Mouse (Mus musculus): ENCODE measurements at regions not wholly inside any gene's neighbourhood (a gene's known extent, or its start where the extent isn't known, plus 50 kb on each side); places are given as distances from the start of the nearest gene placed in this dataset.
A peak's percentile ranks its signal among the peaks of the same experiment; 100 is the strongest.

DNA sequence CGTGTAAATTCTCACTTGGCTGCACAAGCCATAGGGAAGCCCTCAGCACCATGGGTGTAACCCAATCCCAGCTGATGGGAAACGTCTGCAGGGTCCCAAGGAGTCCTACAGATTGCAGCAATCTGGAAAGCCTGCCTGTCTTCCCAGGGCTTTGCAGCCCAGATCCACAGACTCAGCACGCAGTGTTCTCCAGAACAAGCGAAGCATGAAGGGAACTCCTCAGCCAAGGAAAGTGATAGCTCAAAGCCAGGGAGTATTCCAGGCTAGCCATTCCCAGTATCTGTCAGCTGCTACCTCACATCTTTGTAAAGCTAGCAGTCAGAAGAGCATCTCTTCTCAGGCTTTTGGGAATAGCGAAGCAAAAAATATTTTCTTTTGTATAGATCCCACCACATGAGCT, 368.5 kb downstream of the Tns1 start:
- TF ChIP-seq CTCF (IDR thresholded peaks at IDR 0.05; ENCODE audit: low read depth): no peak
- Histone ChIP-seq H3K36me3 (ENCODE audit: insufficient read depth) (no peaks in the 10 kb centered on the region), H3K4me1 (ENCODE audit: insufficient read depth) (no peaks in the 10 kb centered on the region), H3K4me3 (ENCODE audit: low read depth, low read length) (no peak overlapping the region), H3K27ac (ENCODE audit: low read depth) (no peak overlapping the region), H3K9me3 (ENCODE audit: low read depth, low read length) (no peaks in the 10 kb centered on the region), H3K4me2 (no peak overlapping the region), H3K27me3 (ENCODE audit: insufficient read depth, low read length) (no peaks in the 10 kb centered on the region), H3K9ac (no peak overlapping the region)
- ATAC-seq (ENCODE audit: insufficient read depth): no peak
- no peak for DNase-seq
- 61% methylated on average over 5 of the region's 5 CpGs for WGBS

DNA sequence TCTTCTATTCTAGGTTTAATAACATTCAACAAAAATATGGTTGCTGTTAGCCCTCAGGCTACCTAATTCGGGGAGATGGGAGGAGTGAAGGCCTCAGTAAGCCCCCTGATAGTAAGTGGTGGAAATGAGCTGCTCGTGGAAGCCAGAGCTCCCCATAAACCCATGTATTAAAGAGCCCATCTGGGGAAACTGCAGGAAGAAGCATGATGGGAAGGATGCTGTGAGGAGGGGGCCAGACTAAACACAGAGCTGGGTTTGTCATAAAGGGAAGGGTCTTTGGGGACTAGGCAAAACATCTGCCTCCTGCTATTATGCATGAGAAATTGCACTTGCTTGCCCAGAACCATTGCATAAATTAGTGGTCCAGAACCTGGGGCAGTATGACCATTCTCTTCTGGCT, 369.3 kb downstream of the Tns1 start:
- 77% methylated on average over 2 of the region's 2 CpGs for WGBS

DNA sequence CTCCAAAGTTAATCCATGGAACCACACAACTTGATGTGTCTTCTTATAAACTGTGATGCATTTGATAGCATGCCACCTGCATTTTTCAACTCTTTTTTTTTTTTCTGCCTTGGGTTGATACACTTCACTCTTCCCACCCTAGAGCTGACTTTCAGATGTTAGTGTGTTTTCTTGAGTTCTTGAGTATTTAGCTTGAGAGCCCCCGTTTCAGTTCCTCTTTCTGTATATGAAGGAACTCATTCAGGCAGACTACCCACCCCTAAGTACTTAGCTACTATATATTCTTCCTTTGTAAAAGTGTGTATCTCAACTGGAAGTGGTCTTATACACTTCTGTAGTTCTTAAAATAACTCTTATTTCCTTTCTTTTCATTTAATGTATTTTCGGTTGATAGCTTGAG, 371.1 kb downstream of the Tns1 start:
- ATAC-seq (ENCODE audit: insufficient read depth): no peak
- H3K4me2 ChIP-seq: no peak overlapping the region
- no peak overlapping the region for H3K27ac ChIP-seq (ENCODE audit: low read depth)
- 67% methylated on average over 2 of the region's 2 CpGs for WGBS
- H3K36me3 ChIP-seq (ENCODE audit: insufficient read depth): no peaks in the 10 kb centered on the region
- no peaks in the 10 kb centered on the region for H3K9me3 ChIP-seq (ENCODE audit: low read depth, low read length)
- no peak for DNase-seq
- H3K4me1 ChIP-seq (ENCODE audit: insufficient read depth): no peaks in the 10 kb centered on the region
- H3K9ac ChIP-seq: no peak overlapping the region
- TF ChIP-seq CTCF (IDR thresholded peaks at IDR 0.05; ENCODE audit: low read depth): no peak
- H3K4me3 ChIP-seq (ENCODE audit: low read depth, low read length): no peak overlapping the region
- H3K27me3 ChIP-seq (ENCODE audit: insufficient read depth, low read length): no peaks in the 10 kb centered on the region

More for the DNA sequence above, 369.3 kb downstream of the Tns1 start:
- no peak for DNase-seq
- no peaks in the 10 kb centered on the region for H3K36me3 ChIP-seq (ENCODE audit: insufficient read depth)
- no peaks in the 10 kb centered on the region for H3K27me3 ChIP-seq (ENCODE audit: insufficient read depth, low read length)
- no peak overlapping the region for H3K4me2 ChIP-seq
- TF ChIP-seq CTCF (IDR thresholded peaks at IDR 0.05; ENCODE audit: low read depth): no peak
- no peaks in the 10 kb centered on the region for H3K4me1 ChIP-seq (ENCODE audit: insufficient read depth)
- no peak overlapping the region for H3K4me3 ChIP-seq (ENCODE audit: low read depth, low read length)
- no peak overlapping the region for H3K27ac ChIP-seq (ENCODE audit: low read depth)
- no peak for ATAC-seq (ENCODE audit: insufficient read depth)
- H3K9ac ChIP-seq: no peak overlapping the region
- H3K9me3 ChIP-seq (ENCODE audit: low read depth, low read length): no peaks in the 10 kb centered on the region

DNA sequence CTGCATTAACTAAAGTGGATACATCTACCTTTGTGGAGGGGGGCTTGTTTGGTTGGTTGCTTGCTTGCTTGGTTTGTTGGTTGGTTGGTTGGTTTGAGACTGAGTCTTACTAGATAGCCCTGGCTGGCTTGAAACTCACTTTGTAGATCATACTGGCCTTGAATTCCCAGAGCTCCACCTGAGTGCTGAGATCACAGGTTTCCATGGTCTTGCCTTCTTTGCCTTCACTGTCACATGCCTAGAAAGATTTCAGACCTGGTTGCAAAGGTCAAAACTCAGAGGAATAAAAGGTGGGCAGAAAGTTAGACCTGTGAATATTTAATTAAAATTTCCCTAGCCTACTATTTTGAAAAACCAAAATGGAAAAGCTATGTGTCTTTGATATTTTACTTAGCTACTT, 375.5 kb downstream of the Tns1 start:
- no peak for ATAC-seq (ENCODE audit: insufficient read depth)

DNA sequence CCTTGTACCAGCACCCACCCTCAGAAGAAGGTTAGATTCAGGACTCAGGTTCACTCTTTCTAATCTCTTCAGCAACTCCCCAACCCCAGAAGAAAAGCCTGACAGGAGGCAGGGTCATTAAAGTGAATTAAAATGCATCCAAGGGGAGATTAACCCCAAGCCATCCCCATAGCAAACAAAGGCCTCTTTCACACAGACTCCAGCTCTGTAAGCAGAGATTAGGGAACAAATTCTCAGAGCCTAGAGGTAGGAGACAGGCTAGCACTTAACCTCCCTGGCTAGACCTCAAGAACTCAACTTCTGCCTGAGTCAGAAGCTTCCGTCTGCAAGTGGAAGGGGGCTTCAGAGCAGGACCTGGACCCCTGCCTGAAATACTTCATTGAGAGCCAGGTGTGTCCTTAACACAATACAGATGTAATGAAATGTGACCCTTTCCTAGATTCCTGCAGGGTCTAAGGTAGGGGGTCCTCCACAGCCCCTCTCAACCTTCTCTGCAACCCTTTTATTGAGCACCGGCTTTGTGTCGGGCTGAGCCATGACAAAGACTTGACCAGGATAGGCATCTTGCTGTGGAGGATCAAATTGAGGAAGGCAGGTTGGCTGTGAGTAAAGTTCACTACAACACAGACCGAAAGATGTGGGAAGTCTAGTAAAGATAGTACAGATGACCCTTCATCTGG, 379.6 kb downstream of the Tns1 start:
- H3K9ac ChIP-seq: no peak overlapping the region
- ATAC-seq (ENCODE audit: insufficient read depth): no peak; the same call in 1 of the 2 replicates

More for the DNA sequence above, 375.5 kb downstream of the Tns1 start:
- no peak overlapping the region for H3K4me3 ChIP-seq (ENCODE audit: low read depth, low read length)
- DNase-seq: no peak
- H3K9ac ChIP-seq: no peak overlapping the region
- H3K27me3 ChIP-seq (ENCODE audit: insufficient read depth, low read length): no peaks in the 10 kb centered on the region
- H3K4me1 ChIP-seq (ENCODE audit: insufficient read depth): no peaks in the 10 kb centered on the region; the same call in 1 of the 2 replicates
- no peaks in the 10 kb centered on the region for H3K36me3 ChIP-seq (ENCODE audit: insufficient read depth)
- H3K4me2 ChIP-seq: no peak overlapping the region
- TF ChIP-seq CTCF (IDR thresholded peaks at IDR 0.05; ENCODE audit: low read depth): no peak
- H3K27ac ChIP-seq (ENCODE audit: low read depth): no peak overlapping the region
- H3K9me3 ChIP-seq (ENCODE audit: low read depth, low read length): no peaks in the 10 kb centered on the region

DNA sequence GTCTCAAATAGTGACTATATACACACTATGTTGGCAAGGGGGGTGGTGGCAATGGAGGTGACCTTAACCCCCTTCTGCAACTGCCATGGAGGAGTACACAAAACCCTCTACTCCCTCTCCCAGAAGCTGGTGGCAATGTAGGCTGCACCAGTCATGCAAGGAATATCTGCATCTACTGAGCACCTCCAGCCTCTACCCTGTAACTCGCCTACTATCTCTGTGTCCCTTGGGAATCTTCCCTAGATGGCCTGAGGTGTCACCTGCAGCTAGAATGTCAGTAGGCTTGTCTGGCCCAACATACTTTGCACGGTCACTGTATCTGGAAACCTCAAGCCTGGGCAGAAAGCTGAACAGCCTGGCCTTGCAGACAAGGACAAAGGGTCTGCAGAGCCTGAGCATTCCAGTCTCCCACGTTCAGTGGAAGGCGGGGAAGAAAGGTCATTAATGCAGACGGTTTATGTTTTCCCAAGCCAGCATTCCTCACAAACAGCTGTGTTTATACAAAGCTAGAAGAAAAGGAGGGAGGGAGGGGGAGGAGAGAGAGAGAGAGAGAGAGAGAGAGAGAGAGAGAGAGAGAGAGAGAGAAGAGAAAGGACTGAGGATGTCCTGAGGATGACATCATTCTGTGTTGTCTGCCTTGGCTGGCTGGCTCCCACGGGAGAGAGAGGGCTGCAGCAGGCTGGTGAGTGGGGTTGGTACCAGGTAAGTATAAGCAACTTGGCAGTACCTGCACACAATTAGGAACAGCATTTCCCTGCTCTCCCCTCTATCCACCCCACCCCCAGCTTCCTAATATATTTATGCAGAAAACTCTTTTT, 380.3 kb downstream of the Tns1 start:
- peak; percentile 95 for ATAC-seq (ENCODE audit: insufficient read depth)
- DNase-seq: peak; percentile 89
- Histone ChIP-seq H3K4me2 (no peak overlapping the region), H3K27ac (ENCODE audit: low read depth) (peak overlapping the region; percentile 63), H3K9ac (no peak overlapping the region), H3K9me3 (ENCODE audit: low read depth, low read length) (no peaks in the 10 kb centered on the region), H3K27me3 (ENCODE audit: insufficient read depth, low read length) (no peaks in the 10 kb centered on the region), H3K4me3 (ENCODE audit: low read depth, low read length) (no peak overlapping the region), H3K36me3 (ENCODE audit: insufficient read depth) (no peaks in the 10 kb centered on the region), H3K4me1 (ENCODE audit: insufficient read depth) (peaks cover 7% of the 10 kb centered on the region)
- 13% methylated on average over 6 of the region's 6 CpGs for WGBS
- TF ChIP-seq CTCF (IDR thresholded peaks at IDR 0.05; ENCODE audit: low read depth): no peak

More for the DNA sequence above, 379.6 kb downstream of the Tns1 start:
- Histone ChIP-seq H3K36me3 (ENCODE audit: insufficient read depth) (no peaks in the 10 kb centered on the region), H3K27ac (ENCODE audit: low read depth) (peak overlapping the region; percentile 63), H3K4me1 (ENCODE audit: insufficient read depth) (peaks cover 7% of the 10 kb centered on the region), H3K4me3 (ENCODE audit: low read depth, low read length) (no peak overlapping the region), H3K9me3 (ENCODE audit: low read depth, low read length) (no peaks in the 10 kb centered on the region), H3K27me3 (ENCODE audit: insufficient read depth, low read length) (no peaks in the 10 kb centered on the region), H3K4me2 (no peak overlapping the region)
- WGBS: 69% methylated on average over 4 of the region's 4 CpGs
- DNase-seq: peak; percentile 19
- TF ChIP-seq CTCF (IDR thresholded peaks at IDR 0.05; ENCODE audit: low read depth): no peak

DNA sequence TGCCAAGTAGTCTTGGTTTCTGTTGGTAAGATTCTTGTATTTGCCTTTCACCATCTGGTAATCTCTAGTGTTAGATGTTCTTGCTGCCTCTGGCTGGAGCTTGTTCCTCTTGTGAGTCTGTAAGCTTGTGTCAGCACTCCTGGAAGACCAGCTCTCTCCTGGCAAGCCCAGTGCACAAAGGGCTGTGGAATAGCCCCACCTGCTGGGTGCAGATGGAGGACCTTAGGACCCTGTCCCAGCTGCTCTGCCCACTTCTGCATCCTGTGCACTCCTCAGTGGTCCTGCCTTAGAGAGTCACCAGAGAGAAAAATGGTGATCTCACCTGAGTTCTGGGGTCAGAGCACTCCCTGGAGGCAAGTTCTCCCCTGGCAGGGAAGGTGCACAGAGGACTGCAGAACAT, 387.2 kb downstream of the Tns1 start:
- no peaks in the 10 kb centered on the region for H3K4me1 ChIP-seq (ENCODE audit: insufficient read depth)

More for the DNA sequence above, 387.2 kb downstream of the Tns1 start:
- Histone ChIP-seq H3K9me3 (ENCODE audit: low read depth, low read length) (no peaks in the 10 kb centered on the region), H3K27me3 (ENCODE audit: insufficient read depth, low read length) (no peaks in the 10 kb centered on the region), H3K36me3 (ENCODE audit: insufficient read depth) (no peaks in the 10 kb centered on the region), H3K4me3 (ENCODE audit: low read depth, low read length) (no peak overlapping the region), H3K9ac (no peak overlapping the region), H3K27ac (ENCODE audit: low read depth) (no peak overlapping the region), H3K4me2 (no peak overlapping the region)
- no peak for ATAC-seq (ENCODE audit: insufficient read depth)
- DNase-seq: peak; percentile 69
- peak; percentile 64 for TF ChIP-seq CTCF (IDR thresholded peaks at IDR 0.05; ENCODE audit: low read depth)

All from lung, embryonic 14.5 days (tissue).